Mouse (Mus musculus) left cerebral cortex, postnatal 25 days (tissue): Measurements from ENCODE around the gene Cox6b2. TPM values are rescaled to one million over a fixed set of nuclear protein-coding genes. Genes with fewer than 3 reads are reported as not detected.

Source experiments
- DNase-seq, 2 experiments: peaks; one replicate each; pipeline ENCODE4 v3.0.0; 2022; ENCODE audit warnings: low spot score in 2 of 2, mixed read lengths in 1 of 2
- intact Hi-C: fragments of 180-260 bp; cut with DNase I; formaldehyde crosslinking; loops from one replicate; pipeline ENCODE4 v1.15.1; 2025
- total RNA-seq, 2 experiments: library from RNA; stranded (reverse); gene quantifications; 2 replicates each; pipeline ENCODE4 v1.2.3; 2021

Cox6b2 gene
- total RNA-seq, 2 experiments from 2014 or later, result 4.6 to 5.9 TPM

DNA sequence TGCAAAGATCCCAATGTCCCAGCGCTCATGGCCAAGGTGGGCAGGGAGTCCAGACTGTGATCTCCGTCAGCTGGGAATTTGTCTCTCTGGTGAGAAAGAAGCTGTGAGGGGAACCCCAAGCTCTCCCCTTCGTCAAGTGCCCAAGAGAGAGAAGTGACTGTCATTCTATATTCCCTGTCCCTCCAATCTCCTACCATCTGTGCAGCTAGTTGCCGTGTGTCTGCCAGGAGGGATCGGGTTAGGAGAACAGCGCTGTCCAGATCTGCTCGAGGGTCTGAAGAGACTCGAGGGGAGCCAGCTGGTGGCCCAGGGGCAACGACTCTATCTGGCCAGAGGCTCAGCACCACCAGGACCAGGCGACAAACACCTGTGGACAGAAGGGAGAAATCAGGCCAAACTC lies 23.2 kb upstream of the Cox6b2 start:
- DNase-seq, result no peak
- intact Hi-C loops, result no loop called here

DNA sequence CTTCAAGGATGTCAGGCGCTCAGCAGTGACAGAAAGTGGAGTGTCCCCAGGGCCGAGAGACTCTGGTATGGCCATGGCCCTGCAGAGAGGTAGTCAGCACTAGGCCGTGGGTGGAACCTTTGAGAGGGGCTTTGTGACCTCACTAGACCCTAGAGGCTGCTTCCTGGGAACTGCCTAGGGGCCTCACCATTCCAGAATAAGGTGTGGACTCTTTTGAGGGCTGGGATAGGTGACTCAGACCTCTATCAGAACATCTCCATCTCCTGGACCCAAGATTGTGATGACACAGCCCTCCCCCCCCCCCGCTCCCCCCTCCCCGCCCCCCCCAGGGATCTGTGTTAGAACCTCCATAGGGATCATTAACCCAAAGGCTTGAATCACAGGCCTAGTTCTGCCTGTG lies 18.3 kb upstream of the Cox6b2 start, which contains the start of gene Fam71e2:
Gene Fam71e2, minus strand, starts transcription at position 101 of the 400 bp plus-strand sequence.
- no peak for DNase-seq
- intact Hi-C loops, result no loop called here

DNA sequence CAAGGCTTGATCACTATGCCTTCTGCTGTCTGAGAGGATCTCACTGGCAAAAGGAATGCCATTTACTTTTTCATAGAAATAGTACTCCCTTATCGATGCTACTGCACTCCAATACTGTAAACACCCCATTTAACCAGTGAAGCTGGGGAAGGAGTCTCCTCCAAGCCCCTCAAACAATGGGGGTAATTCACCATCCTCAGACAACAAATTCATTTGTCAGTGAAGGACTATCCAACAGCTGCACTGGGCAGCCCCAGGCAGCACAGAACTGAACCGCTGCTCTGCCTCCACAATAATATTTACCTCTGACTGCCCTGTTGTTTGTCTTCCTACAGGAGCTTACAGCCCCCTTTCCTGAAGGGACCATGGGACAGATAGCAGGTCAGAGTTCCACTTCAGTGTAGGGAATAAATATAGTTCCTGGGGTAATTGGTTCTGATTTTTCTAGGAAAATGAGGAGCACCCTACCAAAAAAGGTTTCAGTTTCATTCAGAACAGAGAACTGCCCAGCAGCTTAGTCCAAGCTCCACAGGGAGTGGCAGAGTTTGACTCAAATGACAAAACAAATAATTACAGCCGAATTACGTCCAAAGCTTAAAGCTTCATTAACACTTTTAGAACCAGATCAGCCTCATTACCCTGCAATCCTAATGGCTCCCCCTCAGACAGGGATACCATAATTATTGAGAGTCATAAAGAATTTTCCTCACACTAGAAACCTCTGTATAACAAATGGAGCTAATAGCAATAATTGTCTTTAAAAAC lies 12.2 kb upstream of the Cox6b2 start:
- intact Hi-C loops, result no loop called here
- DNase-seq, result no peak

DNA sequence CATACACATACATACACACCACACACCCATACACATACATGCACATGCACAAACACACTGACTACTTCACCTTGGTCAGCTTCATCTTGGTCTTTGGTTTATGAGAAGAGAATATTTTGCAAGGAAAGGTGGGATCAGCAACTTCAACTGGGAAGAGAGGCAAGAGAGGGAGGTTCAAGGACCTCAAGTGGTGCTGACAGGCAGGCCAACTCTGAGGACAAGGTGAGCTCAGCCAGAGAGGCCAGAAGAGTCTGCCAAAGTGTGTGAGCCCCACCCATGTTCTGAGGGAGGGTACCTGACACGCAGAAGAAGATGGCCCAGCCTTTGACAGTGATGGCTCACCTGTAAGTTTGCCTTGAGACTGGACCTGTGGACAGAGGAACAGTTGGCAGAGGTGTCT lies 6.8 kb upstream of the Cox6b2 start:
- no peak for DNase-seq
- intact Hi-C loops, result no loop called here

DNA sequence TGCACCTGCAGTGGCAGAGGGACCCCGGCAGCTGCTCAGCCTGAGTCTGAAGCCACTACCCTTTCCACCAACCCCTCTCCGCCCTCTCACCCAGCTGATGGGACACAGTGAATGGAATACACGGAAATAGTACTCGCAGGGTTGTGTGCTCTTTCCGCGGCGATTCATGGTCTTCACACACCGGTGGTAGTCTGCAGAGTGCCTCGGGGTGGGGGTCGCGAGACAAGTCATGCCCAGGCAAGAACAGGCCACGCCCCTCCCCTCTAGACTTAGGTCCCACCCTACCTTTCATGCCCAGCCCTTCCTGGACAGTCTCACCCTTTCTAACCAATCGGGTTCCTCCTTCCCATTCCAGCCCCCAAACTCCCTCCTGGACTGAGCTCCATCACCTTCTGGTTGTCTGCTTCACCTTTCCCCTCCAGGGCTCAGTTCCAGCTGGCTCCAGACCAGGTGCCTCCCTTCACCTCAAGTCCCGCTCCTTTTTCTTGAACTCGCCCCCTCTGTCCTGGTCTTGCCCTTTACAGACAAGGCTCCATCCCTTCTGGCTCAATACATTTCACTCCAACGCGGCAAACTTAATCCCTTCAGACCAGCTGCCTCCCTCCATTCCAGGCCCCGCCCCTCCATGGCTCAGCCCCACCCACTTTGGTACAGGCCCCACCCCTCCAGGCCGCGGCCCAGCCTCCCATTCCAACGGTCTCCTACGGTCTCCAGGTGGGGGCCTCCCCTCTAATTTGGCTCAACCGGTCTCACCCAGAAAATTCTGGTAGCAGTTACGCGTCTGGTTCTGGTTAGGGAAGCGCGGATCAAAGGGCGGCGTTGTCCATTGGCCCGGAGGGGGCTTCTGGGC lies 698 bp downstream of the Cox6b2 start:
- DNase-seq, result no peak
- intact Hi-C loops, result no loop called here

DNA sequence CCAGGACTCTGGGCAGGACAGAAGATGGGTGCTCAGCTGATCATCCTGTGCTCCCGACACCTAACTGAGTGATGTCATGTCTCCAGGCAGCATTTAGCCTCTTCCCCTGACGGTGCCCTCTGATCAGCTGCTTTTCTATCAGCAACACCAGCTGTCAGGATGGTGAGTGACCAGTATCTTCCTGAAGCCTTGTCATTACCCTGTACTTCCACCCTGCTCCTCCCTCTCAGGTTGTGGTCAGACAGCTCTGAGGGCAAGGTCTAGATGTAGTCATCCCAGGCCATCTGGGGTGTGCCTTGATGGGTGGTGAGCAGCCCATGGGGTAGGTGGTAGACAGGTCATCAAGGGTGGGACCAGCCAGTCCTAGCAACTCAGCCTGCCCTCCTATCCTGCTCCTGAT lies 3.7 kb downstream of the Cox6b2 start:
- no peak for DNase-seq
- intact Hi-C loops, result no loop called here

DNA sequence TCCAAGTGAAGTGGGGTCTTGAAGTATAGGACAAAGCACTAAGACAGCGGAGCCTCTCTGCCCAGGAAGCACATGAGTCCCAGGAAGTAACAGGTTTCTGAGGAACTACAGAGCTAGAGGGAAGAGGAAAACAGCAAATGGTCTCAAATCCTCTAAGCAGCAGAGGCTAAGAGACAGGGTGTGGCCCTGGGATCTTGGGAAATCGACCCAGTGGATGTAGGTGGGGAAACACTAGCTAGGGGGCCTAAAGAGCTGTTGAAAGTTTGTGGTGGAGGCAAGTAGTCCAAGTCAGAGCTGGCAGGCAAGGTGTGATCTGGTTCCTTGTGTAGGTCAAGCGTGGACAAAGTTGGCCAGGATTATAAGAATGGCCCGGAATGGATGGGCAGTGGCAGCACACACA lies 4.6 kb downstream of the Cox6b2 start:
- no peak for DNase-seq

DNA sequence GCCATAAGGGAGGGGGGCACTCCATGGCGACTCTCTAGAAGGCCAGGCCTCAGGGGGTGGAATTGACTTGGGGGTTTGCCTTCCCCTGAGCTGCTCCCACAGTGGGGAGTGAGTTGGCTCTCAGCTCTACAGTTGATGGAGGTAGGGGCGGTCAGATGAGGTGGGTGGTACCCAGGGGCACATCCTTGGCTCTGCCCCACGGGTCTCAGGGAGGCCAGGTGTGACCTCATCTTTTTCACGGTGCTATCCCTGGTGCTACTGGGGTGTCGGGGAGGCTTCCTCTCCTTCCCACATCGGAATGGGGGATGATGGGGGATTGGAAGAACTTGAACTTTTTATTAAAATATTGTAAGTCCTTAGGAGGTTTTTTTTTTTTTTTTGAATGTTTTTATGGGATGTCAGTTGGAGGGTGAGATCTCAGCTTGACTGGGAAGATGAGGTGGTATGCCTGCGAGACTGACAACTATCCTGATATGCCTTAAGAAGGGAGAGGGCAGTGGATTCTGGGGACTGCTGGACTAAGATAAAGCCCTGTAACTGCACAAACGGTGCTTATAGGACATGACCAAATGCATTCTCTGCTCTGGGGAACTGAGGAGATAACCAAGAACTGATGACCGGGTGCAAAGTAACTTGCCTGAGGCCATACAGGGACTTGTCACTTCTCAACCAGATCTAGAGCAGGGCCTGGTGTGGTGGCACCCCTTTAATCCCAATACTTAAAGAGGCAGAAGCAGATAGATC lies 5.6 kb downstream of the Cox6b2 start:
- intact Hi-C loops, result no loop called here
- DNase-seq, result no peak

More for the DNA sequence above, 4.6 kb downstream of the Cox6b2 start:
- intact Hi-C loops, result no loop called here

DNA sequence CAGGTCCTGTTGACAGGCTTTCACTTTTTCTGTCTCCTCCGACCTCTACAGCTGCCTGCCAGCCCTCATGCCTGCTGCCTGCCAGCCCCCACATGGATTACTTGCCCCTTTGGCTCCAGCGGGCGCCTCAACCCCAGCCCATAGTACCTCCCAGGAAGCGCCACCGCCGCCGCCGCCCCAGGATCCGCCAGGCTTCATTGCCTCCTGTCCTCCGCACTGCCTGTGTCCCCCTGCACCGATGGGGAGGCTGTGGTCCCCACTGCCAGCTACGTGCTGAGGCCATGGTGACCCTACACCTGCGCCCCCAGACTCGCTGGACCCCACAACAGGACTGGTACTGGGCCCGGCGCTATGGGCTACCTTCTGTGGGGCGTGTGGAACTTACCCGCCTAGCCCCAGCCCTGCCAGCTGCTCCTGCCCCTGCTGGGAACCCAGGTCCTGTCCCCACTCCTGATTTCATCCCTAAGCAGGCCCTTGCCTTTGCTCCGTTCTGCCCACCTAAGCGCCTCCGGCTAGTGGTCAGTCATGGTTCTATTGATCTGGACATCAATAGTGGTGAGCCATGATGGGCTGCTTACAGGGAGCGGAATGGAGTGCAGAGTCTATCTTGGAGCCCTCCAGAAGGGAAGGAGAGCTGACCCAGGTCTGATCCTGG lies 6.4 kb downstream of the Cox6b2 start:
- DNase-seq, result no peak
- intact Hi-C loops, result no loop called here

DNA sequence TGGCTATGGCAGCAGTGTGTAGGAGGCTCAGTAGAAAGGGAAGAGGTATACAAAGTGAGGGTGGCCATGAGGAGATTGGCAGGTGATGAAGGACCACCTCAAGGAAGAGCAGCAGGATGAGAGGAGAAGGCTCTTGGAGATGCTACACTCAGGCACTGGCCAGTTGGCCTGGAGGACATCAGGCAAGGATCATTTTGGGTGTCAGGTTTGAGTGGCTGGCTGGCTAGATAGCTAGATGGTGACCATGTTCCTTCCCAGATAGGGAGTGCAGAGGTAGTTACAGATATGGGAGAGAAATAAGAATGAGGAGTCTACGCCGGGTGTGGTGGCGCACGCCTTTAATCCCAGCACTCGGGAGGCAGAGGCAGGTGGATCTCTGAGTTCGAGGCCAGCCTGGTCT lies 8.0 kb downstream of the Cox6b2 start:
- intact Hi-C loops, result no loop called here
- no peak for DNase-seq

DNA sequence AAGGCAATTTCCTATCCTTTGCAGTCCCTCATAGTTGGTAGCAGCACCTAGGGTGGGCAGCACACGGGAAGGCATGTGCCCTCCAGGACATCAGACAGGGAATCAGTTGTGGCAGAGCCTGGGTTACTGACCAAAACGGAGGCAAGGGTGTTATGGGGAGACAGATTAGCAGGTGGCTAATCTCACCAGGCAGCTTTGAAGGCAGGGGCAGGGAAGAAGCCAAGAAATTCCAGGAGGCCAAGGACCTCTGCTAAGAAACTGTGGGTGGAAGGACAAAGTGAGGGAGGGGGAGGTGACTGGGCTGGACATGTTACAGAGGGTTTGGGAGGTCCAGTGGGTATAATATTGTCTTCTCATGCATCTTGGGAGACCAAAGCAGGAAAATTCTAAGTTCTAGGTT lies 9.5 kb downstream of the Cox6b2 start:
- intact Hi-C loops, result no loop called here
- DNase-seq, result no peak

DNA sequence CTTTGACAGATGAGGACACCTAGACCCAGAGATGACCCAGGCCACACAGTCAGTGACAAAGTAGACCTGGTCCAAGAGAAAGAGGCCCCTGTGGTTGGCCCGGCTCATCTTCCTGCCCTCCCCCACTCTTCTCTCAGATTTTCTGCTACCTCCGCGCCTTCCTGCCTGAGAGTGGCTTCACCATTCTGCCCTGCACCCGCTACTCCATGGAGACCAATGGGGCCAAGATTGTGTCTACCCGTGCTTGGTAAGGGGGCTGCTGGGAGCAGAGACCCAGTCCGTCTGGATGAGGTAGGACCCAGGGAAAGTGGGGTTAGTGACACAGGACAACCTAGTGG lies 10.4 kb downstream of the Cox6b2 start:
- intact Hi-C loops, result no loop called here
- no peak for DNase-seq

DNA sequence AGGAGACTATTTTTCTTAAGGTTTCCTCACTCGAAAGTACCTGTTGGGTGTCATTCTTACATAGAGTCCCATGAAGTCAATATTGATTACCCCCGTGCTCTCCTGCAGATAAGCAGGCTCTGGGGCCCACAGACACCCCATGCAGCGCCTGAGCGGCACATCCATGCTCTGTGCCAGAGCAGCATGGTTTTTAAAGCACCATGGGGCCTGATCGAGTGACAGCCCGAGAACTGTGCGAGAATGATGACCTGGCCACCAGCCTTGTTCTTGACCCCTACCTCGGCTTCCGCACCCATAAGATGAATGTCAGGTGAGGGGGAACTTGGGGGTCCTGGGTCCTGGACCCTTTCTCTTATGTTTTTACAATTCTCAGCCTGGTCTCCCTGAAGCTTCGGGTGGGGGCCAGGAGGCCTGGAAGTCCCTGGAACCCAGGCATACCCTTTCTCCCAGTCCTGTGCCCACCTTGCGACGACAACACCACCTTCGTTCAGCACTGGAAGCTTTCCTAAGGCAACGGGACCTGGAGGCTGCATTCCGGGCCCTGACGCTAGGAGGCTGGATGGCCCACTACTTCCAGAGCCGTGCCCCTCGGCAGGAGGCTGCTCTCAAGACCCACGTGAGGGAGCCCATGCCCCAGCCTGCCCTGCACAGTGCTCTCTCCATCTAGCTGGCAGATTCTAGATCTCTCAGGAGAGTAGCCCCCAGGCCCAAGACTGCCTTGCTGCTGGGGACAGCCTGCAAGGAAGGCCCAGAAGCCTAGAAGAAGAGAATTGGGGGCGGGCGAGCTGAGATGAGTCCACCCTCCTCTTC lies 11.0 kb downstream of the Cox6b2 start:
- no peak for DNase-seq
- intact Hi-C loops, result no loop called here

DNA sequence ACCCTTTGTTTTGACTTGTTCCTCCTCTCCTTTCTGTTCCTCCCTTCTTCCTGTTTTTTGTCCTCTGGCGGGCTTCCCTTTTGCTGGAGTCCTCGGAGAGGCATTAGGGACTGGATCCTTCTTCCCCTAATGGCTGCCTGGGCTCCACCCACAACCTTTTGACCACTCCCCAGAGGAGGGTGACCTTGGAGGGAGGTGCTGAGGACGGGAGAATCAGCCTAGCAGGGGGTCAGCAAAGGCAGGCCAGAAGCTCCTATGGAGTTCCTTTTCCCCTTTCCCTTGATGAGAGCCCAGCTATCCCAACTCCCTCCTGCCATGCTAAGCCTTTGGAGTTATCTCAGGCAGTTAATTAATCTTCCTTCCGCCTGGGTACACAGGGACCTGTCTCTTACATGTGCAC lies 11.7 kb downstream of the Cox6b2 start:
- intact Hi-C loops, result no loop called here
- DNase-seq, result peak in 1 of 2 experiments; percentile 24

DNA sequence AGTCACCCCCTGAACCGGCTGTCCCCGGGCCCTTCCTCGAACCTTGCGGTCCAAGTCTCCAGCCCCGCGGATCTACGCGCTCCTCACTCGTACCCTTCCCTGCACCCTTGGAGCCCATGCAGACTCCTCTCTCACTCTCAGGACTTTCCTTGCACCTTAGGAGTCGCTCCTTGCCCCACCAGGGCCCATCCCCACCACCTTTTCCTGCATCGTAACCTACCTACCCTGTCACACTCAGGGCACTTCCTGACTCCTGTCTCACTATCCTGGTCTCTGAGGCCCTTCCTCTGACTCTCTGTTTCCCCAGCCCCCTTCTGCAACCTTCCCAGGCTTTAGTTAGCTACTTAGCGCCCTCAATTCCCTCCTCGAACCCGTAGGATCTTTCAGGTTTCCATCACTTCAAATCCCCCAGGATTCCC lies 12.6 kb downstream of the Cox6b2 start:
- no peak for DNase-seq
- intact Hi-C loops, result no loop called here

DNA sequence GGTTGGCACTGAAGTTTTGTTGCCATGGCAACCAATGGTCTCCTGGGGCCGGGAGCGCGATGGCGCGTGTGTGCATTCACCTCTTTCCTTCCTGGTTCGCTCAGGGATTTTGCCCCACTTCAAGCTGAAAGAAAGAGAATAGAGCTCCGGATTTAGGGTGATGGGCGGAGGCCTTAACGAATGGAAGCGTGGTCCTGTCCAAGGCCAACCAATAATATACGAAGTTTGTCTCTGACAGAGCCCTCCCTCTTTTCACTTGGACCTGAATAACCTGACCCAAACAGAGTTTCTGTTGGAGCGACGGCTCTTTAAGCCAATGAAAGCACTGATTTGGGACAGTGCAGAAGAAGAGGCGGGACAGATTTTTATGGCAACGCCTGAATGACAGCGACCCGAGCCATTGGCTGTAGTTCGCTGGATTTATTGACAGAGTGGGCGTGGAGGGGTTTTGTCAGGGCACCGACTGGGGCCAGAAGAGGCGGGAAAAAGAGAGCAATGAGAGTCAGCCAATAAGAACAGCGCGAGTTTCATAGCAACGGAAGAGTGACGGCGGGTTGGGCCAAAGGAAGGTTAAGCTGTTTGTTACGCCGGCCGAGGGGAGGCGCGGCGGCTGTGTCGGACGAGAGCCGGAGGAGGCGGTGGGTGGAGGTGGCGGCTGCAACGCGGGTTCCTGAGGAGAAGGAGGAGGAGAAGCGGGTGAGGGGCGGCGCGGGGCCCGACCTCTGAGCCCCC lies 13.2 kb downstream of the Cox6b2 start, which contains the start of gene Kmt5c:
Gene Kmt5c, plus strand, starts transcription at position 572 of the 732 bp plus-strand sequence.
- intact Hi-C loops, result loop anchor here (2.0 kb wide), 1 partner anchor 53 kb away; the partner anchor contains the start of gene Rpl28
- DNase-seq, result peak; percentile 98 to 100

DNA sequence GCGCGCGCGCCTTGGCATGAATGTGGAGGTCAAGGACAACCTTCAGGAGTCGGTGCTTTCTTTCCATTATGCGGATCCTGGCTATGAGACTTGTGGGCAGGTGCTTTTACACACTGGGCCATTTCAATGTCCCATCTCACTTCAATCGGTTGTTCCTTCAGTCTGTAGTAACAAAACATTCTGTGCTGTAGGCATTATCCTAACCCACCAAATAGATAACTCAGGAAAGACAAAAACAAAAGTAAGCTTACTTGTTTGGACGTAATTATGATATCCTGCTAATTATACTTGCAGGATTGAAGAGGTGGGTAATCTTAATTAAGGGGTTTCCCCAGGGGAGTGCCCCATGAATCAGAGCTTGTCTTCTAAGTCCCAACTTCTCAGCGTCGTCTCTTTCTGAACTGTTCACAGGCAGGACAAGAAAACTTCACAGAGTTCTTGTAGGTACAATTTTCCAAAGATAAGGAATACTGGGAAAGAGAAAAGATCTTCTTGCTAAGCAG lies 13.8 kb downstream of the Cox6b2 start:
- DNase-seq, result no peak

DNA sequence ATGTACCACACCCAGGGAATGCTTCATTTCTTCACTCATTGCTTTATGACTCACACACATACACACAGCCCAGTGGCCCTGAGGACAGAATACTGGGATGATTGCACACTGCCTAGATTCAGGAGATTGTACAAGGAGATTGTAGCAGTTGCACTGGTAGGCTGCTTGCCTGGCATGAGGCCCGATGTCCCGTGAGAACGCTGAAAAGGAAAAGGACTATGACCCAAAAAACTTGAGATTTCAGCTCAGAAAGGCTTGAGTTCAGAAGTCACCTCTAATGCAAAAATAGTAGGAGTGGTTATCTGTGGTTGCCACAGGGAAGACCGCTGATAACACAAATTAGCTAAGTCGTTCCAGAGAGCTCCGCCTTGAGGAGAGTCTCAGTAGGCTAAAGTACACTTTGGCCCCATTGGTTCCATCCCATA lies 19.9 kb downstream of the Cox6b2 start:
- intact Hi-C loops, result no loop called here
- DNase-seq, result no peak

More for the DNA sequence above, 13.8 kb downstream of the Cox6b2 start:
- intact Hi-C loops, result loop anchor here (2.0 kb wide), 1 partner anchor 54 kb away; the partner anchor contains the start of gene Rpl28
